Mouse (Mus musculus) heart, adult 2 months (tissue): ENCODE data around the gene Pold1.

ENCODE experiments used
- CTCF ChIP-seq: fragments of 200-600 bp; IDR thresholded peaks from 2 replicates; pipeline ENCODE4 v1.8.1; 2022; ENCODE audit warnings: antibody characterized with exemption, mild to moderate bottlenecking, moderate library complexity
- POLR2A ChIP-seq: fragments of 200-500 bp; IDR thresholded peaks from 2 replicates; pipeline ENCODE4 v1.6.1; 2011; ENCODE audit warnings: mild to moderate bottlenecking, low read depth, low read length, control low read depth; ENCODE audit not compliant: insufficient read depth

DNA sequence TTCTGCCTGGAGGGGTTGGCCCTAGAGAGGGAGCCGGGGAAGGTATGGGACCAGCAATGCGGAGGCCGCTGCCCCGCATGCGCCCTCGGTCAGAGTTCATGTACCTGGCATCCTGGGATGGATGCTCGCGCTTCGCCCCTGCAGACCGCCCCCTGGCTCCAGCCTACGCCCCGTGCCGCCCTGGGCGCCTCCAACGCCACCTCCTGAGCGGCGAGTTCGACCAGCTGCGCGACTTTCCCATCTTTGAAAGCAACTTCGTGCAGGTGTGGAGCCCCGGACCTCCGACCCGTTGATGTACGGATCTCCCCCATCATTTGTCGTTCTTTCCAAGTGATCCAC is 51.9 kb downstream of the Pold1 start:
- TF ChIP-seq CTCF (peak; percentile 7; the same call in 1 of the 2 replicates), POLR2A (no peak)
